In the genomic region with DNA sequence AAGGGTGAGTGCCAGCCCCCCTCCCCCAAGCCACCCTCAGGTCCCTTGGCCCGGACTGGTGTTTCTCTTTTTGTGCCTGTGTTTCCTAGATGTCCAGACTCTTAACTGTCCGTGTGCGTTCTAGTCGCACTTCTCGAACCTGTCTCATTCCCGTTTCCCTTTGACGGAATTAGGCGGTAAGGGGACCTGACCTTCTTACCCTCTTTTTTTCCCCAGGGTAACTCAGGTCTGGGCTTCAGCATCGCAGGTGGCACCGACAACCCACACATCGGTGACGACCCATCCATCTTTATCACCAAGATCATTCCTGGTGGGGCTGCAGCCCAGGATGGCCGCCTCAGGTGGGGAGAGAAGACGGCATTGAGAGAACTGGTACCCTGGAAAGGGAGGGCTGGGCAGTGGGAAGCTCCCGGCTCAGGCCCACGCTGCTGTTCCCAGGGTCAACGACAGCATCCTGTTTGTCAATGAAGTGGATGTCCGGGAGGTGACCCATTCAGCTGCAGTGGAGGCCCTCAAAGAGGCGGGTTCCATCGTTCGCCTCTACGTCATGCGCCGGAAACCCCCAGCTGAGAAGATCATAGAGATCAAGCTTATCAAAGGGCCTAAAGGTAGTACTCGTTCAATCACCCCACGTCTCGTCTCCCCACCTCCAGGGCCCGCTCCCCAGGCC, we compare ENCODE assay signal across 23 mouse cellular contexts. TPM values are rescaled to one million over a fixed set of nuclear protein-coding genes. Genes with fewer than 3 reads are reported as not detected.
DNase-seq lines count a peak whose midpoint lies in the region; ATAC-seq lines count a peak whose summit lies in the region.
"Had no signal": no experiment of that assay in that cellular context is flagged by ENCODE, and none has a peak within 500 bp of the region (broad histone marks: within the 10 kb centered on the region; RNA-seq: fewer than 3 reads in every experiment).

No protein-coding gene starts in this region.

- no peak for DNase-seq in embryonic facial prominence, embryonic 10.5 days (ENCODE audit: low spot score)
- DNase-seq in right cerebral cortex, adult 2 months (ENCODE audit: low spot score in 2 of 2): no peak
- DNase-seq in thymus, postnatal 0 days (ENCODE audit: low spot score): no peak
- DNase-seq in cerebellum, adult 8-10 months: no peak
- no peak for DNase-seq in adrenal gland, postnatal 36 days
- DNase-seq: B cell, adult 2 months; cerebellum, adult 11 months; gastrocnemius, postnatal 10 days; heart, postnatal 14 days; layer of hippocampus, adult 9-11 months; left cerebral cortex, postnatal 4 days; liver, embryonic 13.5 days; retina, postnatal 1 day had no signal

- peaks cover 51% of the 10 kb centered on the region for H3K4me1 ChIP-seq in embryonic facial prominence, embryonic 10.5 days
- H3K4me1 ChIP-seq in forebrain, embryonic 15.5 days: peaks cover 54% of the 10 kb centered on the region
- H3K4me1 ChIP-seq in hindbrain, embryonic 16.5 days (ENCODE audit: control insufficient read depth, insufficient read depth, low read depth, low read length): peaks cover 47% of the 10 kb centered on the region
- peaks cover 41% of the 10 kb centered on the region for H3K4me1 ChIP-seq in midbrain, embryonic 16.5 days (ENCODE audit: control insufficient read depth, insufficient read depth, low read length)

- H3K27ac ChIP-seq in embryonic facial prominence, embryonic 10.5 days (replicated peaks): peak overlapping the region; percentile 83
- H3K27ac ChIP-seq in forebrain, embryonic 15.5 days (replicated peaks): peak overlapping the region; percentile 95
- H3K27ac ChIP-seq in hindbrain, embryonic 16.5 days (ENCODE audit: low read depth, low read length): peak overlapping the region; percentile 94
- peak overlapping the region; percentile 95 for H3K27ac ChIP-seq in midbrain, embryonic 16.5 days (ENCODE audit: low read length)
- H3K27ac ChIP-seq: kidney, postnatal 0 days; liver, embryonic 13.5 days had no signal

- no peak for ATAC-seq in forebrain, embryonic 15.5 days (replicated peaks)
- ATAC-seq in hindbrain, embryonic 16.5 days: no peak
- ATAC-seq in midbrain, embryonic 16.5 days: no peak
- ATAC-seq: intestine, embryonic 15.5 days; lung, postnatal 0 days had no signal

- H3K27me3 ChIP-seq in embryonic facial prominence, embryonic 10.5 days (replicated peaks; ENCODE audit: low read depth, poor library complexity, severe bottlenecking): no peaks in the 10 kb centered on the region
- no peaks in the 10 kb centered on the region for H3K27me3 ChIP-seq in forebrain, embryonic 15.5 days
- no peaks in the 10 kb centered on the region for H3K27me3 ChIP-seq in hindbrain, embryonic 16.5 days (replicated peaks; ENCODE audit: control insufficient read depth, insufficient read depth, low read length)
- H3K27me3 ChIP-seq in midbrain, embryonic 16.5 days (ENCODE audit: control insufficient read depth, insufficient read depth, low read depth, low read length): no peaks in the 10 kb centered on the region
- H3K27me3 ChIP-seq: embryonic facial prominence, embryonic 12.5 days; intestine, embryonic 15.5 days; megakaryocyte, embryonic 14.5 days had no signal

- H3K9me3 ChIP-seq in embryonic facial prominence, embryonic 10.5 days: no peaks in the 10 kb centered on the region
- H3K9me3 ChIP-seq in forebrain, embryonic 15.5 days: no peaks in the 10 kb centered on the region
- no peaks in the 10 kb centered on the region for H3K9me3 ChIP-seq in hindbrain, embryonic 16.5 days (ENCODE audit: control insufficient read depth, low read length)
- no peaks in the 10 kb centered on the region for H3K9me3 ChIP-seq in midbrain, embryonic 16.5 days (replicated peaks; ENCODE audit: control insufficient read depth, low read length, poor library complexity, severe bottlenecking)
- H3K9me3 ChIP-seq: embryonic facial prominence, embryonic 12.5 days; intestine, embryonic 15.5 days; liver, embryonic 13.5 days; megakaryocyte, embryonic 14.5 days had no signal

- peaks cover 54% of the 10 kb centered on the region for H3K36me3 ChIP-seq in embryonic facial prominence, embryonic 10.5 days (replicated peaks)
- peaks cover 26% of the 10 kb centered on the region for H3K36me3 ChIP-seq in forebrain, embryonic 15.5 days
- peaks cover 19% of the 10 kb centered on the region for H3K36me3 ChIP-seq in hindbrain, embryonic 16.5 days (ENCODE audit: control insufficient read depth, insufficient read depth, low read length)
- peaks cover 17% of the 10 kb centered on the region for H3K36me3 ChIP-seq in midbrain, embryonic 16.5 days (ENCODE audit: control insufficient read depth, insufficient read depth, low read length)

- peak overlapping the region; percentile 34 for H3K9ac ChIP-seq in forebrain, embryonic 15.5 days (replicated peaks)
- peak overlapping the region; percentile 57 for H3K9ac ChIP-seq in hindbrain, embryonic 16.5 days (ENCODE audit: low read depth, low read length)
- peak overlapping the region; percentile 59; the same call in 1 of the 2 replicates for H3K9ac ChIP-seq in midbrain, embryonic 16.5 days (ENCODE audit: low read depth, low read length)
- H3K9ac ChIP-seq: intestine, embryonic 15.5 days; liver, embryonic 13.5 days had no signal

- 92% methylated on average over 28 of the region's 28 CpGs for WGBS in embryonic facial prominence, embryonic 10.5 days
- WGBS in forebrain, embryonic 15.5 days: 93% methylated on average over 28 of the region's 28 CpGs
- WGBS in hindbrain, embryonic 16.5 days: 90% methylated on average over 28 of the region's 28 CpGs
- 85% methylated on average over 28 of the region's 28 CpGs for WGBS in midbrain, embryonic 16.5 days

- peak overlapping the region; percentile 48 for H3K4me2 ChIP-seq in forebrain, embryonic 15.5 days (replicated peaks)
- H3K4me2 ChIP-seq in hindbrain, embryonic 16.5 days (ENCODE audit: low read length): peak overlapping the region; percentile 68
- peak overlapping the region; percentile 68 for H3K4me2 ChIP-seq in midbrain, embryonic 16.5 days (ENCODE audit: low read length)
- H3K4me2 ChIP-seq: liver, embryonic 13.5 days had no signal

- peak overlapping the region; percentile 55; the same call in 1 of the 2 replicates for H3K4me3 ChIP-seq in embryonic facial prominence, embryonic 10.5 days
- peak overlapping the region; percentile 30 for H3K4me3 ChIP-seq in forebrain, embryonic 15.5 days
- H3K4me3 ChIP-seq in hindbrain, embryonic 16.5 days (ENCODE audit: low read length): no peak overlapping the region
- H3K4me3 ChIP-seq in midbrain, embryonic 16.5 days (ENCODE audit: low read depth, low read length): peak overlapping the region; percentile 36; the same call in 1 of the 2 replicates
- H3K4me3 ChIP-seq: intestine, embryonic 15.5 days; liver, embryonic 13.5 days; megakaryocyte, embryonic 14.5 days had no signal

RNA-seq across cellular contexts. Expression of gene Dlg4, which starts 14.0 kb away (rescaled TPM):
- 12.6 and 13.2 TPM in 2 replicates for polyA plus RNA-seq in embryonic facial prominence, embryonic 10.5 days (2016; fragmentation: Nextera tagmentation; extraction: Ambion mirVana)
- 27.8 and 29.8 TPM in 2 replicates for polyA plus RNA-seq in forebrain, embryonic 15.5 days (2015; fragmentation: Nextera tagmentation; extraction: Ambion mirVana)
- polyA plus RNA-seq in hindbrain, embryonic 16.5 days (2015; fragmentation: Nextera tagmentation; extraction: Ambion mirVana): 23.1 and 23.4 TPM in 2 replicates
- 23.4 and 30.0 TPM in 2 replicates for polyA plus RNA-seq in midbrain, embryonic 16.5 days (2015; fragmentation: Nextera tagmentation; extraction: Ambion mirVana)
- 3.8 and 6.6 TPM in 2 replicates for polyA plus RNA-seq in thymus, postnatal 0 days (2015; fragmentation: Nextera tagmentation; extraction: Ambion mirVana)
- 10 to 100 TPM; 27.4 to 40.4 TPM for total RNA-seq in adrenal gland, postnatal 36 days (2021)

RNA-seq across cellular contexts. Expression of gene Acadvl, which starts 15.6 kb away (rescaled TPM):
- 42.2 and 46.3 TPM in 2 replicates for polyA plus RNA-seq in embryonic facial prominence, embryonic 10.5 days (2016; fragmentation: Nextera tagmentation; extraction: Ambion mirVana)
- 57.0 and 60.7 TPM in 2 replicates for polyA plus RNA-seq in forebrain, embryonic 15.5 days (2015; fragmentation: Nextera tagmentation; extraction: Ambion mirVana)
- polyA plus RNA-seq in hindbrain, embryonic 16.5 days (2015; fragmentation: Nextera tagmentation; extraction: Ambion mirVana): 66.6 and 69.1 TPM in 2 replicates
- 56.3 and 61.6 TPM in 2 replicates for polyA plus RNA-seq in midbrain, embryonic 16.5 days (2015; fragmentation: Nextera tagmentation; extraction: Ambion mirVana)
- polyA plus RNA-seq in thymus, postnatal 0 days (2015; fragmentation: Nextera tagmentation; extraction: Ambion mirVana): 105 and 107 TPM in 2 replicates
- 100 to 1,000 TPM; 543 to 557 TPM for total RNA-seq in adrenal gland, postnatal 36 days (2021)

RNA-seq across cellular contexts. Expression of gene Asgr1, which starts 23.1 kb away (rescaled TPM):
- polyA plus RNA-seq in embryonic facial prominence, embryonic 10.5 days (2016; fragmentation: Nextera tagmentation; extraction: Ambion mirVana): 0.55 and 0.70 TPM in 2 replicates
- 1.8 and 2.0 TPM in 2 replicates for polyA plus RNA-seq in forebrain, embryonic 15.5 days (2015; fragmentation: Nextera tagmentation; extraction: Ambion mirVana)
- polyA plus RNA-seq in hindbrain, embryonic 16.5 days (2015; fragmentation: Nextera tagmentation; extraction: Ambion mirVana): 3.9 and 4.4 TPM in 2 replicates
- polyA plus RNA-seq in midbrain, embryonic 16.5 days (2015; fragmentation: Nextera tagmentation; extraction: Ambion mirVana): 2.3 and 3.0 TPM in 2 replicates
- polyA plus RNA-seq in thymus, postnatal 0 days (2015; fragmentation: Nextera tagmentation; extraction: Ambion mirVana): 0.31 and 0.49 TPM in 2 replicates
- under 1 TPM in 1 of 2 experiments, not detected in 1; 0.33 TPM for total RNA-seq in adrenal gland, postnatal 36 days (2021)
- total RNA-seq: heart, postnatal 14 days; neutrophil, adult 5-6 weeks had no signal
- polyA plus RNA-seq: spleen, adult 2 months had no signal

RNA-seq across cellular contexts. Expression of gene Dvl2, which starts 30.4 kb away (rescaled TPM):
- 59.0 and 59.8 TPM in 2 replicates for polyA plus RNA-seq in embryonic facial prominence, embryonic 10.5 days (2016; fragmentation: Nextera tagmentation; extraction: Ambion mirVana)
- polyA plus RNA-seq in forebrain, embryonic 15.5 days (2015; fragmentation: Nextera tagmentation; extraction: Ambion mirVana): 35.3 and 37.5 TPM in 2 replicates
- polyA plus RNA-seq in hindbrain, embryonic 16.5 days (2015; fragmentation: Nextera tagmentation; extraction: Ambion mirVana): 21.0 and 25.4 TPM in 2 replicates
- polyA plus RNA-seq in midbrain, embryonic 16.5 days (2015; fragmentation: Nextera tagmentation; extraction: Ambion mirVana): 21.9 and 26.1 TPM in 2 replicates
- polyA plus RNA-seq in thymus, postnatal 0 days (2015; fragmentation: Nextera tagmentation; extraction: Ambion mirVana): 20.6 and 21.0 TPM in 2 replicates
- 10 to 100 TPM; 15.6 to 17.4 TPM for total RNA-seq in adrenal gland, postnatal 36 days (2021)

RNA-seq across cellular contexts. Expression of gene Phf23, which starts 35.2 kb away (rescaled TPM):
- 96.5 and 98.3 TPM in 2 replicates for polyA plus RNA-seq in embryonic facial prominence, embryonic 10.5 days (2016; fragmentation: Nextera tagmentation; extraction: Ambion mirVana)
- polyA plus RNA-seq in forebrain, embryonic 15.5 days (2015; fragmentation: Nextera tagmentation; extraction: Ambion mirVana): 71.5 and 75.6 TPM in 2 replicates
- 54.2 and 55.4 TPM in 2 replicates for polyA plus RNA-seq in hindbrain, embryonic 16.5 days (2015; fragmentation: Nextera tagmentation; extraction: Ambion mirVana)
- polyA plus RNA-seq in midbrain, embryonic 16.5 days (2015; fragmentation: Nextera tagmentation; extraction: Ambion mirVana): 51.2 and 58.6 TPM in 2 replicates
- polyA plus RNA-seq in thymus, postnatal 0 days (2015; fragmentation: Nextera tagmentation; extraction: Ambion mirVana): 52.2 and 61.3 TPM in 2 replicates
- total RNA-seq in adrenal gland, postnatal 36 days (2021): 10 to 100 TPM; 54.6 to 57.1 TPM
